ENCODE assay signal across 8 mouse cellular contexts in the genomic region with DNA sequence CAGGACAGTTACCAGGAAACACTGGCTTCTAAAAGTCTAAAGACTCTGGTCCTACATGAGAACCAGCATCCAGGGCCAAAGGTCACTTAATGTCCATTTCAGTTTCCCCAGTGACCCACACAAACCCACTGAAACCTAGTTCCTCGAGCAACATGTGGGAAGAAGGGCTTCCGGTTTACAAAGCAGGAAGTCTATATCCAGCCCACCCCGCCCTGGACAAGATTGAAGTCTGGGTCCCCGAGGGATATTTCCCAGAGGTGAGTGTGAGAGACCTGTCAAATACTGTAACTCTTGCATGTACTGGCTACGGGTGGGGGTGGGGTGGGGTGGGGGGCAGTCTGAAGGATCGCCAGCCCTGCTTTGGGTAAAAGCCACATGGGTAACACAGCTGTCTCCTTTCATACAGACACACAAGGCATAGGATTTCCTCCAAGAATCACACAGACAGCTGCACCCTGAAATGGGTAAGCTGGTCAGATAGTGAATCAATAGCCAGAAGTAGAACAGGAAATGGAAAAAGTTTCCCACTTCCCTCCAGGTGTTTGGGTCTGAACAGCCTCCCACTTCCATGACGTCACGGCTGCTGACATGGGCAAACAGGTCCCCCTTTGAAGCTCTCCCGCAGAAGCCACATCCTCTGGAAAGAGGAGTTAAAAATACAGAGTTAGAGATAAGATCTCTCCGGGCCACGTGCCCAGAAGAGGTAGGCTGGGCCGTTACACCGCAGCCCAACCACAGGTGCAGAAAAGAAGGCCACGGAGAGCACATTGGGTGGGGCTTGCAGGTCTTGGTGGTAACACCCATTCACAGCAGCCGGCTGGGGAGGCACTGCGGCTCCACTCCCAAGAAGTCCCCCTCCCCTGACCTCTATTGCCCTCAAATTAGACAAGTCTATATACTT. TPM values are rescaled to one million over a fixed set of nuclear protein-coding genes. Genes with fewer than 3 reads are reported as not detected.
DNase-seq lines count a peak whose midpoint lies in the region; ATAC-seq and TF ChIP-seq lines count a peak whose summit lies in the region.

No protein-coding gene starts in this region.

- no peaks in the 10 kb centered on the region for H3K27me3 ChIP-seq in neural tube, embryonic 11.5 days (ENCODE audit: control insufficient read depth, insufficient read depth, low read length)
- no peaks in the 10 kb centered on the region for H3K27me3 ChIP-seq in lung, postnatal 0 days (replicated peaks; ENCODE audit: insufficient read depth, low read length)
- no peaks in the 10 kb centered on the region for H3K27me3 ChIP-seq in stomach, embryonic 14.5 days (ENCODE audit: control insufficient read depth, insufficient read depth, low read length)

- H3K9me3 ChIP-seq in neural tube, embryonic 11.5 days (ENCODE audit: control insufficient read depth, low read length), result no peaks in the 10 kb centered on the region
- no peaks in the 10 kb centered on the region for H3K9me3 ChIP-seq in lung, postnatal 0 days (ENCODE audit: low read length)
- no peaks in the 10 kb centered on the region for H3K9me3 ChIP-seq in stomach, embryonic 14.5 days (ENCODE audit: control insufficient read depth, low read depth, low read length)

- no peak overlapping the region for H3K4me3 ChIP-seq in neural tube, embryonic 11.5 days (ENCODE audit: low read depth, low read length)
- peak overlapping the region; percentile 16 for H3K4me3 ChIP-seq in lung, postnatal 0 days (ENCODE audit: low read depth, low read length)
- no peak overlapping the region for H3K4me3 ChIP-seq in stomach, embryonic 14.5 days (ENCODE audit: low read depth, low read length)

- H3K4me1 ChIP-seq in neural tube, embryonic 11.5 days (ENCODE audit: control insufficient read depth, insufficient read depth, low read length), result peaks cover 4% of the 10 kb centered on the region; the same call in 1 of the 2 replicates
- peaks cover 4% of the 10 kb centered on the region for H3K4me1 ChIP-seq in lung, postnatal 0 days (ENCODE audit: insufficient read depth, low read depth, low read length)
- H3K4me1 ChIP-seq in stomach, embryonic 14.5 days (ENCODE audit: control insufficient read depth, insufficient read depth, low read length), result peaks cover 15% of the 10 kb centered on the region

- no peak overlapping the region for H3K9ac ChIP-seq in neural tube, embryonic 11.5 days (ENCODE audit: low read length)
- H3K9ac ChIP-seq in lung, postnatal 0 days (replicated peaks; ENCODE audit: low read depth), result no peak overlapping the region
- no peak overlapping the region for H3K9ac ChIP-seq in stomach, embryonic 14.5 days (replicated peaks; ENCODE audit: low read depth, low read length)

- DNase-seq in neural tube, embryonic 11.5 days (ENCODE audit: low spot score), result no peak
- no peak for DNase-seq in neural tube, embryonic 10.5 days (ENCODE audit: extremely low spot score, low spot score)
- DNase-seq in heart, adult 11 months, result peak; percentile 97
- DNase-seq in kidney, adult 8-10 months, result peak; percentile 70 to 74
- peak; percentile 86 for DNase-seq in lung, postnatal 0 days (ENCODE audit: low spot score)
- DNase-seq in cerebellum, adult 11-12 months, result no peak

- no peak for TF ChIP-seq EP300 in lung, postnatal 0 days (IDR thresholded peaks at IDR 0.05)

- no peaks in the 10 kb centered on the region for H3K36me3 ChIP-seq in neural tube, embryonic 11.5 days (ENCODE audit: control insufficient read depth, insufficient read depth, low read length)
- H3K36me3 ChIP-seq in lung, postnatal 0 days (ENCODE audit: insufficient read depth, low read length), result no peaks in the 10 kb centered on the region
- no peaks in the 10 kb centered on the region for H3K36me3 ChIP-seq in stomach, embryonic 14.5 days (ENCODE audit: control insufficient read depth, insufficient read depth, low read length)

- no peak for ATAC-seq in neural tube, embryonic 11.5 days (ENCODE audit: insufficient read depth, low FRiP score, low TSS enrichment)
- ATAC-seq in lung, postnatal 0 days, result peak; percentile 65
- peak; percentile 72; the same call in 1 of the 2 replicates for ATAC-seq in stomach, embryonic 14.5 days (ENCODE audit: insufficient number of reproducible peaks, insufficient read depth, low FRiP score, low read depth)
- ATAC-seq in cerebellum, adult (ENCODE audit: insufficient number of reproducible peaks, low FRiP score, low TSS enrichment), result no peak

- no peak overlapping the region for H3K27ac ChIP-seq in neural tube, embryonic 11.5 days (ENCODE audit: low read depth, low read length)
- peak overlapping the region; percentile 67 for H3K27ac ChIP-seq in lung, postnatal 0 days (ENCODE audit: low read length)
- H3K27ac ChIP-seq in stomach, embryonic 14.5 days (ENCODE audit: low read length), result no peak overlapping the region; the same call in 1 of the 2 replicates

- no peak for TF ChIP-seq CTCF in lung, postnatal 0 days (IDR thresholded peaks at IDR 0.05)

- 55% methylated on average over 16 of the region's 16 CpGs for WGBS in neural tube, embryonic 11.5 days
- 6% methylated on average over 16 of the region's 16 CpGs for WGBS in lung, postnatal 0 days
- 25% methylated on average over 16 of the region's 16 CpGs for WGBS in stomach, embryonic 14.5 days

- H3K4me2 ChIP-seq in neural tube, embryonic 11.5 days (ENCODE audit: low read depth), result peak overlapping the region; percentile 56; the same call in 1 of the 2 replicates
- peak overlapping the region; percentile 54 for H3K4me2 ChIP-seq in lung, postnatal 0 days (replicated peaks; ENCODE audit: low read depth, low read length)
- H3K4me2 ChIP-seq in stomach, embryonic 14.5 days (replicated peaks; ENCODE audit: low read depth, low read length), result peak overlapping the region; percentile 42

RNA-seq across cellular contexts. Expression of a gene that starts 26.7 kb away (rescaled TPM):
- 274 and 286 TPM in 2 replicates for polyA plus RNA-seq in neural tube, embryonic 11.5 days (2014; fragmentation: Nextera tagmentation; extraction: Ambion mirVana)
- polyA plus RNA-seq in lung, postnatal 0 days (2015; fragmentation: Nextera tagmentation; extraction: Ambion mirVana), result 420 and 466 TPM in 2 replicates
- polyA plus RNA-seq in stomach, embryonic 14.5 days (2014; fragmentation: Nextera tagmentation; extraction: Ambion mirVana), result 400 and 406 TPM in 2 replicates

RNA-seq across cellular contexts. Expression of a gene that starts 26.8 kb away (rescaled TPM):
- polyA plus RNA-seq in neural tube, embryonic 11.5 days (2014; fragmentation: Nextera tagmentation; extraction: Ambion mirVana), result 45.7 and 46.6 TPM in 2 replicates
- 77.8 and 81.2 TPM in 2 replicates for polyA plus RNA-seq in lung, postnatal 0 days (2015; fragmentation: Nextera tagmentation; extraction: Ambion mirVana)
- 52.2 and 54.3 TPM in 2 replicates for polyA plus RNA-seq in stomach, embryonic 14.5 days (2014; fragmentation: Nextera tagmentation; extraction: Ambion mirVana)

RNA-seq across cellular contexts. Expression of a gene that starts 57.6 kb away (rescaled TPM):
- not detected in 2 replicates for polyA plus RNA-seq in neural tube, embryonic 11.5 days (2014; fragmentation: Nextera tagmentation; extraction: Ambion mirVana)
- polyA plus RNA-seq in lung, postnatal 0 days (2015; fragmentation: Nextera tagmentation; extraction: Ambion mirVana), result 0.04 TPM in 2 replicates
- not detected in 2 replicates for polyA plus RNA-seq in stomach, embryonic 14.5 days (2014; fragmentation: Nextera tagmentation; extraction: Ambion mirVana)

Comparison
In these comparisons a context has a peak if more than half of its experiments do, and no peak if none do; other contexts are left out.
1. ATAC-seq: peak in lung, postnatal 0 days (single experiment) and stomach, embryonic 14.5 days (single experiment); none in neural tube, embryonic 11.5 days (single experiment) and cerebellum, adult (single experiment).
2. DNase-seq: peak in heart, adult 11 months (single experiment), kidney, adult 8-10 months (2 of 2) and lung, postnatal 0 days (single experiment); none in neural tube, embryonic 11.5 days (single experiment), neural tube, embryonic 10.5 days (single experiment) and cerebellum, adult 11-12 months (single experiment).
3. Peak in every context shown above with its lines, with median percentiles within 50 percentile points of each other: H3K4me2 ChIP-seq.